Mouse (Mus musculus) layer of hippocampus, adult 9-10 months (tissue): Measurements from ENCODE around the gene Gnat2.

ENCODE experiments used
- DNase-seq: peaks from one replicate; pipeline ENCODE4 v3.0.0; 2022; ENCODE audit warnings: low spot score

Gnat2 gene

GRCm38 (mm10) chr3:108092536-108093115 is at the start of gene Gnat2:
TSS of gene Gnat2 (plus strand) at chr3:108092789.
- no peak for DNase-seq

- peak; percentile 75 for DNase-seq
These were observed 48.0 kb upstream of the Gnat2 start, which contains the start of gene Gstm4 for GRCm38 (mm10) chr3:108044394-108045140. TSS of gene Gstm4 (minus strand) at chr3:108044894.

GRCm38 (mm10) chr3:108046944-108047655 is 45.5 kb upstream of the Gnat2 start:
- no peak for DNase-seq

- DNase-seq: no peak
These were observed 44.3 kb upstream of the Gnat2 start for GRCm38 (mm10) chr3:108048306-108048705.

GRCm38 (mm10) chr3:108050493-108050892 is 42.1 kb upstream of the Gnat2 start:
- DNase-seq: no peak

GRCm38 (mm10) chr3:108061420-108061819 is 31.2 kb upstream of the Gnat2 start:
- DNase-seq: peak; percentile 55

GRCm38 (mm10) chr3:108062648-108063047 is 29.9 kb upstream of the Gnat2 start:
- no peak for DNase-seq

GRCm38 (mm10) chr3:108064672-108065071 is 27.9 kb upstream of the Gnat2 start:
- DNase-seq: no peak

GRCm38 (mm10) chr3:108065551-108065950 is 27.0 kb upstream of the Gnat2 start:
- no peak for DNase-seq

GRCm38 (mm10) chr3:108067370-108067934 is 25.1 kb upstream of the Gnat2 start:
- no peak for DNase-seq

GRCm38 (mm10) chr3:108068826-108069225 is 23.8 kb upstream of the Gnat2 start:
- no peak for DNase-seq

GRCm38 (mm10) chr3:108069231-108069870 is 23.2 kb upstream of the Gnat2 start:
- no peak for DNase-seq

- no peak for DNase-seq
These were observed 22.0 kb upstream of the Gnat2 start for GRCm38 (mm10) chr3:108070295-108071293.

- DNase-seq: no peak
These were observed 19.5 kb upstream of the Gnat2 start for GRCm38 (mm10) chr3:108072983-108073569.

- no peak for DNase-seq
These were observed 15.8 kb upstream of the Gnat2 start for GRCm38 (mm10) chr3:108076836-108077235.

- no peak for DNase-seq
These were observed 10.9 kb upstream of the Gnat2 start for GRCm38 (mm10) chr3:108081681-108082080.

GRCm38 (mm10) chr3:108082251-108082875 is 10.2 kb upstream of the Gnat2 start:
- DNase-seq: no peak

GRCm38 (mm10) chr3:108083161-108083560 is 9.4 kb upstream of the Gnat2 start:
- DNase-seq: no peak

- no peak for DNase-seq
These were observed 8.6 kb upstream of the Gnat2 start for GRCm38 (mm10) chr3:108083904-108084407.

- no peak for DNase-seq
These were observed 7.8 kb upstream of the Gnat2 start for GRCm38 (mm10) chr3:108084767-108085270.
